Mouse (Mus musculus) lung, postnatal 0 days (tissue): ENCODE measurements around the gene Islr2.

Experiments
- CTCF ChIP-seq: IDR thresholded peaks from 2 replicates; pipeline ENCODE4 v1.5.1; 2016; ENCODE audit warnings: antibody characterized with exemption, mild to moderate bottlenecking
- EP300 ChIP-seq: IDR thresholded peaks from 2 replicates; pipeline ENCODE4 v1.6.1; 2016; ENCODE audit warnings: antibody characterized with exemption, mild to moderate bottlenecking, control low read depth

GRCm38 (mm10) chr9:58201861-58202549 is 2.1 kb downstream of the Islr2 start:
- TF ChIP-seq CTCF (no peak), EP300 (no peak)
